In genomic region chr5:125607146-125607545, GRCm38 (mm10) we compare ENCODE assay signal across 18 mouse cellular contexts.
"Had no signal": no experiment of that assay in that cellular context is flagged by ENCODE, and none has a peak within 500 bp of the region (broad histone marks: within the 10 kb centered on the region; RNA-seq: fewer than 3 reads in every experiment).

No protein-coding gene starts in this region.

- H3K36me3 ChIP-seq: intestine, embryonic 15.5 days; limb, embryonic 10.5 days; limb, embryonic 13.5 days; liver, embryonic 12.5 days; liver, embryonic 15.5 days; lung, embryonic 15.5 days had no signal

- H3K9me3 ChIP-seq: intestine, embryonic 15.5 days; liver, embryonic 15.5 days; lung, embryonic 15.5 days had no signal

- H3K4me2 ChIP-seq: intestine, embryonic 15.5 days; limb, embryonic 13.5 days; liver, embryonic 12.5 days; liver, embryonic 15.5 days; lung, embryonic 15.5 days; midbrain, embryonic 11.5 days had no signal

- H3K27me3 ChIP-seq: intestine, embryonic 15.5 days; limb, embryonic 13.5 days; liver, embryonic 12.5 days; liver, embryonic 15.5 days; lung, embryonic 15.5 days had no signal

- H3K4me1 ChIP-seq: intestine, embryonic 15.5 days; limb, embryonic 10.5 days; limb, embryonic 13.5 days; liver, embryonic 12.5 days; liver, embryonic 15.5 days; lung, embryonic 15.5 days had no signal

- H3K9ac ChIP-seq: intestine, embryonic 15.5 days; limb, embryonic 13.5 days; liver, embryonic 12.5 days; liver, embryonic 15.5 days; lung, embryonic 15.5 days had no signal

- ATAC-seq: hindbrain, embryonic 16.5 days; intestine, embryonic 15.5 days; liver, embryonic 12.5 days had no signal

- DNase-seq: layer of hippocampus, postnatal 36 days; liver; lung, adult 18-20 months; lung, postnatal 10 days; lung, postnatal 4 days; midbrain, embryonic 14.5 days; thymus, adult 2 months; thymus, postnatal 36 days had no signal

- H3K4me3 ChIP-seq: intestine, embryonic 15.5 days; limb, embryonic 10.5 days; limb, embryonic 13.5 days; liver, embryonic 12.5 days; liver, embryonic 15.5 days; lung, embryonic 15.5 days had no signal

- H3K27ac ChIP-seq: intestine, embryonic 15.5 days; kidney, postnatal 0 days; limb, embryonic 10.5 days; limb, embryonic 13.5 days; liver, embryonic 12.5 days; liver, embryonic 15.5 days; lung, embryonic 15.5 days; stomach, postnatal 0 days had no signal
